Mouse (Mus musculus): ENCODE results near the gene Inava.

Gene Inava

GRCm38 (mm10) chr1:136230201-136230600, 3.9 kb downstream of the Inava start:
- DNase-seq, result no peak

- no peak for DNase-seq
Observed at GRCm38 (mm10) chr1:136229040-136229373, 5.1 kb downstream of the Inava start.

GRCm38 (mm10) chr1:136228328-136229039, 5.6 kb downstream of the Inava start:
- no peak for DNase-seq

- DNase-seq, result no peak
Observed at GRCm38 (mm10) chr1:136227870-136228269, 6.2 kb downstream of the Inava start.

GRCm38 (mm10) chr1:136226626-136227025, 7.4 kb downstream of the Inava start:
- DNase-seq, result no peak

- no peak for DNase-seq
Observed at GRCm38 (mm10) chr1:136225846-136226245, 8.2 kb downstream of the Inava start.

GRCm38 (mm10) chr1:136223758-136224342, 10.2 kb downstream of the Inava start:
- no peak for DNase-seq

- DNase-seq, result no peak
Observed at GRCm38 (mm10) chr1:136222386-136222785, 11.7 kb downstream of the Inava start.

GRCm38 (mm10) chr1:136220037-136220871, 13.8 kb downstream of the Inava start:
- DNase-seq, result no peak

GRCm38 (mm10) chr1:136214304-136214703, 19.8 kb downstream of the Inava start:
- no peak for DNase-seq

GRCm38 (mm10) chr1:136212803-136213202, 21.3 kb downstream of the Inava start, which contains the start of gene Mroh3:
Mroh3 (minus strand) TSS chr1:136212828.
- DNase-seq, result peak in 1 of 2 experiments; percentile 15

- DNase-seq, result no peak
Observed at GRCm38 (mm10) chr1:136190033-136190432, 44.0 kb downstream of the Inava start.

GRCm38 (mm10) chr1:136179511-136180001, 54.5 kb downstream of the Inava start:
- DNase-seq, result no peak

GRCm38 (mm10) chr1:136178741-136179140, 55.3 kb downstream of the Inava start:
- no peak for DNase-seq

GRCm38 (mm10) chr1:136177085-136177484, 57.0 kb downstream of the Inava start:
- no peak for DNase-seq

- DNase-seq, result peak in 1 of 2 experiments; percentile 37
Observed at GRCm38 (mm10) chr1:136175183-136175582, 58.9 kb downstream of the Inava start.

GRCm38 (mm10) chr1:136174101-136174606, 59.9 kb downstream of the Inava start:
- peak in 1 of 2 experiments; percentile 30 for DNase-seq

GRCm38 (mm10) chr1:136172696-136173095, 61.4 kb downstream of the Inava start:
- no peak for DNase-seq

- peak in 1 of 2 experiments; percentile 56 for DNase-seq
Observed at GRCm38 (mm10) chr1:136170109-136170508, 64.0 kb downstream of the Inava start.

GRCm38 (mm10) chr1:136167657-136168056, 66.4 kb downstream of the Inava start:
- no peak for DNase-seq

GRCm38 (mm10) chr1:136165436-136165835, 68.6 kb downstream of the Inava start:
- DNase-seq, result no peak
